Mouse (Mus musculus): ENCODE results near the gene Prmt7.

The Prmt7 gene

GRCm38 (mm10) chr8:106226589-106226988 is 15.9 kb downstream of the Prmt7 start:
- DNase-seq (ENCODE audit: low spot score): no peak

GRCm38 (mm10) chr8:106231536-106231935 is 20.8 kb downstream of the Prmt7 start:
- no peak for DNase-seq (ENCODE audit: low spot score)

DNA sequence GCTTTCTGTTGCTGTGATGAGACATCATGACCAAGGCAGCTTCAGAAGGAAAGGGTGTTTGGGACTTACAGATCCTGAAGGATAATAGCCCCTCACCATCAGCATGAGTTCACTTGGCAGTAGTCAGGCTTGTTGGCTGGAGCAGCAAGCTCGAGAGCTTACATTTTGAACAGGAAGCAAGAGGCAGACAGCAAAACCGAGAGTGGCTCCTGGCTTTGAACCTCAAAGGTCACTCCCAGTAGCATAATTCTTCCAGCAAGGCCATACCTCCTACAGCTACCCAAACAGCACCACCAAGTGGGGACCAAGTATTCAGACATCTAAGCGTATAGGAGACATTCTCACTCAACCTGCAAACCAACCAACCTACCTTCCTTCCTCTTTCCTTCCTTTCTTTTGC is 22.0 kb downstream of the Prmt7 start:
- DNase-seq (ENCODE audit: low spot score): no peak

DNA sequence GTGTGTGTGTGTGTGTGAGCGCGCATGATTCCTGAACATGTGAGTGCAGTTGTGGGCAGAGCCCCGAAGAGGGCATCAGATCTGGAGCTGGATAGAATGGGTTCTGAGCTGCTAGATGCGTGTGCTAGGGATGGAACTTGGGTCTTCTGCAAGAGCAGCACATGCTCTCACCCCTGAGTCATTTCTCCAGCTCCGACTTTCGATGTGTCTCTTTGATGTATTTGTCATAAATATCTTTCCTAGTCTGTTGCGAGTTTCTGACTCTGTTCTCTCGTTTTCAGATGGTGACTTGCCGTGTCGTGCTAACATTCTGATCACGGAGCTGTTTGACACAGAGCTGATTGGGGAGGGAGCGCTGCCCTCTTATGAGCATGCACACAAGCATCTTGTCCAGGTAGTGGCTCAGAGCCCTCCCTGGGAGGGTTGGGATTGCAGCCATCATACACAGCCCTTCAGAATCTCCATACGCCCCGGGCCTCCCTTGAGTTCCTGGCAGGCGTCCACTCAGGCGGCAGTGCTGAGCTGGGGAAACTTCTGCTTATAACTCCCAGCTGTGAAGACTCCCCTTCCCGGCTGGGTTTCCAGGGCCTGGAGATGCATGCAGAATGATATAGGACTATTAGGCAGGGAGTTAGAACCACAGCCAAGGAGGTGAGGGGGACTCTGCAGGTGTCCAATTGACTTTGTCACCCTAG is 24.0 kb downstream of the Prmt7 start:
- no peak for DNase-seq (ENCODE audit: low spot score)

DNA sequence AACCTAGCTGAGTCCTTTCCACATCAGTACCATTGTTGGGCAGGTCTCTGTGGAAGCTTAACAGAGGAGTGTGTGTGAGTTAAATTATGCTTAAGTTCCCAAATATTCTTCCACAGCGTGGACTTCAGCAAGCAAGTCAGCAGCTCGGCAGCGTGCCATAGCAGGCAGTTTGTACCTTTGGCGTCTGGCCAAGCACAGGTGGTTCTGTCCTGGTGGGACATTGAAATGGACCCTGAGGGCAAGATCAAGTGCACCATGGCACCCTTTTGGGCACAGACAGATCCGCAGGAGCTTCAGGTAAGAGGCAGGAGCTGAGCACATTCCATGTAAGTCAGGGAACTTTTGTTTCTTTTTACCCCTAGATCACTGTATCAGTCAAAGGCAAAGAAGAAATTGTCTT is 26.4 kb downstream of the Prmt7 start:
- no peak for DNase-seq (ENCODE audit: low spot score)

DNA sequence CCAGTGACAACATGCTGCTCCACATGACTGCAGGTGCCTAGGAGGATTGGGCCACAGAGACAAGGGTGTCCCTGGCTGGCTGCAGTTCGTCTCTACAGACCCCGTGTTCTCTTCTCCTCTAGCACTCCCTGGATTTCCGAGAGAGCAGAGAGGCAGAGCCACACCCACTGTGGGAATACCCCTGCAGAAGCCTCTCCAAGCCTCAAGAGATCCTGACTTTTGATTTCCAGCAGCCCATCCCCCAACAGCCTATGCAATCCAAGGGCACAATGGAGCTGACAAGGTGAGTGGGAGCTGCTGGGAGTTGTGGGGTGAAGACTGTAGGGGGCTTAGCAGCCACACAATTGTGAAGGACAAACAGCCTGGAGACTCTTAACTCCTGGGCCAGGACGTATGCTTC is 39.5 kb downstream of the Prmt7 start:
- no peak for DNase-seq (ENCODE audit: low spot score)

- no peak for DNase-seq (ENCODE audit: low spot score)
These were observed 47.4 kb downstream of the Prmt7 start for GRCm38 (mm10) chr8:106258169-106258568.

DNA sequence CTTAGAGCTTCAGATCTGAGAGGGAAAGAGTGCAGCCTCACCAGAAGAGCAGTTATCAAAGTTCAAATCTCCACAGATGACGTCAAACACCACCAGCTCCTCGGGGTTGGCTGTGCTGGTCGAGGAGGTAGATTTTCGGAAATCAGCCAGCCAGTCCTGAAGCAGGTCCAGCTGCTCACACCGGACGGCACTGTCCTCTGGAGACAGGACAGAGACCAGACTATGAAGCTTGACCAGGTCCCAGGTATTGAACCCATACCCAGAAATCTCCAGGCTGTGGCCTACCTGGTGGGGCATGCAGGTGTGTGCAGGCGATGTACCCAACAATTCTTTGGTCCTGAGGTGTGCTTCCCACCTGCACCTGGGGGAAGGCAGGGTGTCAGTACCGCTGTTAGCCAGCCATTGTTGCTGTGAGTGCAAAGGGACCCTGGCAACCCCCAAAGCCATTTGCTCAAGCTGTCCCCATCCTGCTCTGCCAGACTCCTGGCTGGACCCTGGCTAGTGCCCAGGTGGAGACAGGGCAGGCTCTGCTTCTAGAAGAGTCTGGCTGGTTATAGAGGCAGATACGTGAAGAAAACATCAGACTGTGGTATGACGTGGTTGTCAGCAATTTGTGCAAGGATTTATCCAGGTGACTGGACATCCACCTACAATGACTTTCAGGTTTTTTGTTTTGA is 49.0 kb downstream of the Prmt7 start:
- DNase-seq (ENCODE audit: low spot score): no peak

- no peak for DNase-seq (ENCODE audit: low spot score)
These were observed 50.2 kb downstream of the Prmt7 start for GRCm38 (mm10) chr8:106260894-106261293.

- DNase-seq (ENCODE audit: low spot score): no peak
These were observed 51.6 kb downstream of the Prmt7 start for GRCm38 (mm10) chr8:106262343-106262742.

- no peak for DNase-seq (ENCODE audit: low spot score)
These were observed 53.2 kb downstream of the Prmt7 start for GRCm38 (mm10) chr8:106263928-106264327.

DNA sequence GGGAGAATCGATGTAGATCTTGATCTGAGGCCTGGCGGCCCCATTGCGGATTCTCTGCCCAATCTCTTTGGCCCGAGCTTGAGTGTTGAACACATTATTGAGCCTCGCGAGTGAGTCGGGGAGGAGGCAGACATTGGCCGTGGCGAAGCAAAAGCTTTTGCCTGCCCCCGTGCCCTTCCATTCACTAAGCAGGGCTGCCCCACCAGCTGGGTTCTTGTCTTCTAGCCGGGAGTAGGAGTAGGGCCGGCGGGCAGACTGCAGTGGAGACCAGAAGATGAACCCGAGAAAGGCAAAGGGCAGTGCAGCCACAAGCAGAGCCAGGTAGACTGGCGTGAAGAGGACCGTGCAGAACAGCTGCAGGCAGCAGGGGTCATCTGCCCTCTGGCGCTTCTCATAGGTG is 54.7 kb downstream of the Prmt7 start:
- DNase-seq (ENCODE audit: low spot score): no peak

DNA sequence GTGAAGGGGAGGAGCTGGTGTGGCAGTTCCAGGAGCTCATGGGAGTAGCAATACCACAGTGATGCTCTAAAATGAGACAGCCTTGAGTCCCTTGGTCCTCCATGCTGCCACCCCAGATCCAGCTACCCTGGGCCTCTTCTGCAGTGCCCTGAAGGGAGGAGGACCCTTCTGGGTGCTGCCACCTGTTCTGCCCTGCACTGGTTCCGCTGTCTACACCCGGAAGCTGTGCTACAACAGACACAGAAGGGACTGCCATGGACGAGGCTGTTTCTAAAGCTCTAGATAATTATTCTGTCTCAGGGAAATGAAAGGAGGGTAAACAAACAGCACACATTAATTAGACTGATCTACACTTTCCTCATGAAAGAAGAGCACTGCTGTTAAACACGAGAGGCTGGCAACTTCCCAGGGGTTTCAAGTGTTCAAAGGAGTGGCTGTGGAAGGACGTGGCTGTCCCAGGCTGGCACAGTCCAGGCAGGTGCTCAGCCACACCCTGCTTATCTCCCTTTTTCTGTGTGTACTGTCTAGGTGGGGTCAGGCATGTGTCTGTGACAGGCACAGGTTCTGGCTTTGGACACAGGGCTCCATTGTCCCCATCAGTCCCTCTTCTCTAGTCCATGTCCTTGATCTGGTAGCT is 58.1 kb downstream of the Prmt7 start:
- no peak for DNase-seq (ENCODE audit: low spot score)

- DNase-seq (ENCODE audit: low spot score): no peak
These were observed 60.1 kb downstream of the Prmt7 start for GRCm38 (mm10) chr8:106270804-106271203.

DNA sequence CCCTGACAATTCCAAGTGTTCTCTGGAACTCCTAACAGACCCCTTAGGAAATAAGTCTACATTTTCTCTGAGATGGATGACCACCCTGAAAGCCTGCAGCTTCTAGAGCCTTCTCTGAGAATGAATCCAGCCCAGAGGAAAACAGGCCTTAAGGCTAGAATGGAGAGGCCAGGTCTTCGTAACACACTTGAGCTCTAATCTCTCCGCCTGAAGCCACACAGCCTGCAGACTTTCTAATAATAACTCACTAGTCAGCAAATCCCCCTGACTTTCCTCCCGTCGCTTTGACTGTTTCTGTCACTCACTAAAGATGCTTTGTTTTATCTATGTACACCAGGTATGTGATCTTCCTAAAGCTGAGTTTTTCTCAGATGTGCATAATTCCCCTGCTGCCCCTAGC is 60.6 kb downstream of the Prmt7 start:
- DNase-seq (ENCODE audit: low spot score): no peak

GRCm38 (mm10) chr8:106273468-106273867 is 62.7 kb downstream of the Prmt7 start:
- DNase-seq (ENCODE audit: low spot score): no peak

GRCm38 (mm10) chr8:106276709-106277317 is 66.1 kb downstream of the Prmt7 start:
- no peak for DNase-seq (ENCODE audit: low spot score)

- no peak for DNase-seq (ENCODE audit: low spot score)
These were observed 67.8 kb downstream of the Prmt7 start for GRCm38 (mm10) chr8:106278367-106279042.

GRCm38 (mm10) chr8:106280154-106280553 is 69.4 kb downstream of the Prmt7 start:
- DNase-seq (ENCODE audit: low spot score): no peak

GRCm38 (mm10) chr8:106280844-106281243 is 70.1 kb downstream of the Prmt7 start:
- DNase-seq (ENCODE audit: low spot score): no peak

GRCm38 (mm10) chr8:106287445-106287844 is 76.7 kb downstream of the Prmt7 start:
- no peak for DNase-seq (ENCODE audit: low spot score)

- no peak for DNase-seq (ENCODE audit: low spot score)
These were observed 78.0 kb downstream of the Prmt7 start for GRCm38 (mm10) chr8:106288732-106289131.
